Mouse (Mus musculus) embryonic facial prominence, embryonic 10.5 days (tissue): Measurements from ENCODE around the gene Ubap2. TPM values are rescaled to one million over a fixed set of nuclear protein-coding genes. Genes with fewer than 3 reads are reported as not detected.

Experiments used
- DNase-seq: peaks from one replicate; pipeline ENCODE4 v3.0.0-alpha.2; 2017; ENCODE audit warnings: low spot score
- H3K27ac ChIP-seq: fragments of 300-500 bp; sonication (generic); replicated peaks from 2 replicates; pipeline ENCODE4 v1.5.1; 2016; ENCODE audit warnings: mild to moderate bottlenecking
- H3K27me3 ChIP-seq: fragments of 300-500 bp; sonication (generic); replicated peaks from 2 replicates; pipeline ENCODE4 v1.6.1; 2016; ENCODE audit warnings: low read depth, mild to moderate bottlenecking; ENCODE audit not compliant: poor library complexity, severe bottlenecking
- H3K36me3 ChIP-seq: fragments of 300-500 bp; sonication (generic); replicated peaks from 2 replicates; pipeline ENCODE4 v1.6.1; 2016; ENCODE audit warnings: mild to moderate bottlenecking, moderate library complexity
- H3K4me1 ChIP-seq: fragments of 300-500 bp; sonication (generic); 2 replicates; pipeline ENCODE4 v1.6.1; 2016
- H3K4me3 ChIP-seq: fragments of 300-500 bp; sonication (generic); 2 replicates; pipeline ENCODE4 v1.5.1; 2016; ENCODE audit warnings: mild to moderate bottlenecking, moderate library complexity
- H3K9me3 ChIP-seq: fragments of 300-500 bp; sonication (generic); 2 replicates; pipeline ENCODE4 v1.6.1; 2016; ENCODE audit warnings: mild to moderate bottlenecking
- WGBS: fragments of 180-500 bp; shearing (Covaris S2); methylation state at CpG from one replicate; pipeline ENCODE4 v1.1.7; 2016; 5-methylcytosine and 5-hydroxymethylcytosine counted together
- polyA plus RNA-seq: library from polyadenylated mRNA; unstranded; fragments of >200 nt; fragmentation: Nextera tagmentation; extraction: Ambion mirVana; gene quantifications from 2 replicates; pipeline ENCODE4 v1.2.1, GENCODE M21; 2016

The Ubap2 gene
- polyA plus RNA-seq, 1 experiment from 2014 or later: 95.7 TPM

DNA sequence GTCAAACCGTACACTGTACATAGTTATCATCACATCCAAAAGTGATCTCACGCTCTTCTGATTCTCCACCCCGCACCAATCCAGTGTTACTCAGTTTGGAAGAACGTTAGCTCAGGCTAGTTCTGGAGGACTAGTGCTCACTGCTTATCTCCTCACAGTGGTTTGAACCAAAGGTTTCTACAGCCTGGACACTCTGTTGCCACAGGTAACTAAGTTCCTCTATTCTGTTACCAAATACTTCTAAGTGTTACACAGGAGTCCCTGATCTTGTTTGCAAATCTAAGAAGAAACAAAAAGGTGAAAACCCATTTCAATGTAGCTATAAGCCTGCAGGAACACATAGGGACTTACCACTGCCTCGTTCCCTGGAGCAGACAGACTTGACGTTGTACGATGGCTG is 21.0 kb upstream of the Ubap2 start:
- Histone ChIP-seq H3K9me3 (no peaks in the 10 kb centered on the region), H3K36me3 (peaks cover 100% of the 10 kb centered on the region), H3K27ac (no peak overlapping the region), H3K4me1 (no peaks in the 10 kb centered on the region), H3K4me3 (no peak overlapping the region), H3K27me3 (no peaks in the 10 kb centered on the region)
- 94% methylated on average over 7 of the region's 7 CpGs for WGBS
- DNase-seq: no peak

GRCm38 (mm10) chr4:41295507-41295906 is 20.6 kb upstream of the Ubap2 start:
- Histone ChIP-seq H3K9me3 (no peaks in the 10 kb centered on the region), H3K27ac (no peak overlapping the region), H3K4me1 (no peaks in the 10 kb centered on the region), H3K4me3 (no peak overlapping the region), H3K27me3 (no peaks in the 10 kb centered on the region), H3K36me3 (peaks cover 100% of the 10 kb centered on the region)
- no peak for DNase-seq
- WGBS: 95% methylated on average over 11 of the region's 11 CpGs

DNA sequence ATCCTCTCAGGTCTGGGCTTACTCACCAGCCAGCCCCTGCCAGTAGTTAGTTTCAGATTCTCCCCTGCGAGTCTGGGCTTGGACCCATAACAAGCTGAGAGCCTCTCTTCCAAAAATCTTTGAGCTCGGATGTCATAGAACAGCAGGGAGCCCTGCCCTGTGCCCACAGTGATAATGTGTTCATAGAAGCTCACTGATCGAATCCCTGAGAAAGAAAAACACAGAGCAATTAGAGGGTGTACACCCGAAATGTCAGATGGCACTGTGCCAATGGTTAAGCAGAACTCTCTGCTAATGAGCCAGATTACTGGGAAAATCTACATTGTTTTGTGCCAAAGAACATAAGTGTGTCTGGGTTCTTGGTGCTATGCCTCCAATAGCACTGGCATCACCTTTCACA is 19.0 kb upstream of the Ubap2 start:
- DNase-seq: no peak
- H3K36me3 ChIP-seq: peaks cover 94% of the 10 kb centered on the region
- no peaks in the 10 kb centered on the region for H3K9me3 ChIP-seq
- no peak overlapping the region for H3K27ac ChIP-seq
- no peaks in the 10 kb centered on the region for H3K27me3 ChIP-seq
- no peaks in the 10 kb centered on the region for H3K4me1 ChIP-seq
- no peak overlapping the region for H3K4me3 ChIP-seq
- WGBS: 82% methylated on average over 4 of the region's 4 CpGs

GRCm38 (mm10) chr4:41289802-41290201 is 14.9 kb upstream of the Ubap2 start:
- peaks cover 52% of the 10 kb centered on the region for H3K36me3 ChIP-seq
- 71% methylated on average over 7 of the region's 7 CpGs for WGBS
- 0 out of 2 replicates have a peak, but pooled peaks cover 4% of the 10 kb centered on the region for H3K4me1 ChIP-seq
- H3K27ac ChIP-seq: no peak overlapping the region
- no peak overlapping the region for H3K4me3 ChIP-seq
- no peak for DNase-seq
- no peaks in the 10 kb centered on the region for H3K27me3 ChIP-seq
- H3K9me3 ChIP-seq: no peaks in the 10 kb centered on the region

DNA sequence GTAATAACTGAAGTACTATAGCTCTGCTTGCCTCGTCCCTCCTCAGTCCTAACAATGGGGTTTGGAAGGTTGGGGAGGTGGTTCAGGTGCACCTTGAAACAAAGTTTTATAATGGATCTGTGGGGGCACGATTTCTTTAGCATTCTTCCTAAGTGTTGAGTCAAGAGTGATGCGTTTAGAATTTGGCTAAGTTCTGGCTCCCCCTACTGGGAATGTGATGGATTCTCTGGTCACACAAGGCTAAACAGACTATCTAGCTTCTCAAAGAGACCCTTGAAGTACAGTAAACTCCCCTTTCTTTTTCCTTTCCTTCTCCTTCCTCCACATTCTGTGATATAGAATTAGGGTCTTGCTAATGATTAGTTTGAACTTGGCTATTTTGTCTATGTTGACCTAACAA is 11.5 kb upstream of the Ubap2 start:
- no peak overlapping the region for H3K4me3 ChIP-seq
- H3K27ac ChIP-seq: no peak overlapping the region
- WGBS: 22% methylated on average over 3 of the region's 3 CpGs
- no peaks in the 10 kb centered on the region for H3K9me3 ChIP-seq
- H3K27me3 ChIP-seq: no peaks in the 10 kb centered on the region
- peak; percentile 15 for DNase-seq
- H3K36me3 ChIP-seq: peaks cover 19% of the 10 kb centered on the region
- 0 out of 2 replicates have a peak, but pooled peaks cover 4% of the 10 kb centered on the region for H3K4me1 ChIP-seq

DNA sequence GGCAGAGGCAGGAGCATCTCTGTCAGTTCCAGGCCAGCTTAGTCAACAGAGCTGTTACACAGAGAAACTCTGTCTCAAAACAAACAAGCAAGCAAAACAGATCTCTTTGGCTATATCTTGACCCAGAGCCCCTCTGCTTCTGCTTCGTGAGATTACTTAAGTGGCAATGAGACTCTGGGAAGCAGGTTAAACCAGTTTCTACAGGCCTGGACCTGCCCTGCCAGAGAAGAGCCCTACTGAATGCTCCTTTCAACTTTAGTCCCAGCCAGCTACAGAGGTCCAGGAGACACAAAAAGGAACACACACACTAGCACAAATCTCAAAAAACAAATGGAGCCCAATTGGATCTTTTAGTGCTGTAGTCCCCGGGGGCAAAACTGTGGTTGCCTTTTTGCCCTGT is 9.1 kb upstream of the Ubap2 start:
- no peaks in the 10 kb centered on the region for H3K9me3 ChIP-seq
- H3K36me3 ChIP-seq: no peaks in the 10 kb centered on the region
- H3K27me3 ChIP-seq: no peaks in the 10 kb centered on the region
- no peak overlapping the region for H3K4me3 ChIP-seq
- WGBS: 74% methylated on average over 2 of the region's 2 CpGs
- 0 out of 2 replicates have a peak, but pooled peaks cover 4% of the 10 kb centered on the region for H3K4me1 ChIP-seq
- DNase-seq: peak; percentile 38
- H3K27ac ChIP-seq: peak overlapping the region; percentile 41; the same call in 1 of the 2 replicates

GRCm38 (mm10) chr4:41275927-41276326 is 983 bp upstream of the Ubap2 start:
- Histone ChIP-seq H3K9me3 (no peaks in the 10 kb centered on the region), H3K27ac (peak overlapping the region; percentile 95), H3K36me3 (peaks cover 16% of the 10 kb centered on the region), H3K4me1 (peaks cover 27% of the 10 kb centered on the region), H3K4me3 (peak overlapping the region; percentile 90), H3K27me3 (no peaks in the 10 kb centered on the region)
- DNase-seq: no peak
- WGBS: 76% methylated on average over 5 of the region's 5 CpGs

- Histone ChIP-seq H3K4me1 (peaks cover 27% of the 10 kb centered on the region), H3K4me3 (peak overlapping the region; percentile 90), H3K9me3 (no peaks in the 10 kb centered on the region), H3K27me3 (no peaks in the 10 kb centered on the region), H3K36me3 (peaks cover 30% of the 10 kb centered on the region), H3K27ac (peak overlapping the region; percentile 95)
- no peak for DNase-seq
- 2% methylated on average over 18 of the region's 18 CpGs for WGBS
Observed at GRCm38 (mm10) chr4:41274377-41274979, 466 bp downstream of the Ubap2 start.

DNA sequence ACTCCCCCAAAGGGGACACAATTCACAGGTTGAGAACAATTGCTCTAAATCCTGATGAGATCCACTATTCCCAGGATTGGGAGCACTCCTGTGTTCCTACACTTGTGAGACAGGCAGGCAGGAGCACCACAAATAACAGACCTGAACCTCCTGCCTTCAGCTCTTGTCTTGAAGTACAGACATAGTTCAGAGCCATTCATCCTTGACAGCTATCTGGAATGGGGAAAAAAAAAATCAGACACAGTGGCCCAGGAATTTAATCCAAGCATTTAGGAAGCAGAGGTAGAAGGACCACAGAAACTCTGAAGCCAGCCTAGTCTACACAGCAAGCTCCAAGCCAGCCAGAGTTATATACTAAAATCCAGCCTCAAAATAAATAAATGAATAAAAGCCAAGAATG is 6.8 kb downstream of the Ubap2 start:
- no peak for DNase-seq
- Histone ChIP-seq H3K4me3 (no peak overlapping the region), H3K27ac (no peak overlapping the region), H3K4me1 (peaks cover 12% of the 10 kb centered on the region), H3K27me3 (no peaks in the 10 kb centered on the region), H3K9me3 (no peaks in the 10 kb centered on the region), H3K36me3 (peaks cover 89% of the 10 kb centered on the region)

- DNase-seq: no peak
- Histone ChIP-seq H3K9me3 (no peaks in the 10 kb centered on the region), H3K27me3 (no peaks in the 10 kb centered on the region), H3K4me1 (no peaks in the 10 kb centered on the region), H3K4me3 (no peak overlapping the region), H3K36me3 (peaks cover 95% of the 10 kb centered on the region), H3K27ac (no peak overlapping the region)
- WGBS: 94% methylated on average over 4 of the region's 4 CpGs
Observed at GRCm38 (mm10) chr4:41266350-41266749, 8.6 kb downstream of the Ubap2 start.

- Histone ChIP-seq H3K9me3 (no peaks in the 10 kb centered on the region), H3K36me3 (peaks cover 85% of the 10 kb centered on the region), H3K4me3 (no peak overlapping the region), H3K27me3 (no peaks in the 10 kb centered on the region), H3K27ac (no peak overlapping the region), H3K4me1 (no peaks in the 10 kb centered on the region)
- no peak for DNase-seq
Observed at GRCm38 (mm10) chr4:41260691-41261090, 14.3 kb downstream of the Ubap2 start.

- DNase-seq: no peak
- Histone ChIP-seq H3K4me1 (no peaks in the 10 kb centered on the region), H3K36me3 (peaks cover 75% of the 10 kb centered on the region), H3K27me3 (no peaks in the 10 kb centered on the region), H3K4me3 (no peak overlapping the region), H3K9me3 (no peaks in the 10 kb centered on the region), H3K27ac (no peak overlapping the region)
- WGBS: 93% methylated on average over 4 of the region's 4 CpGs
Observed at GRCm38 (mm10) chr4:41259019-41259418, 15.9 kb downstream of the Ubap2 start.

- Histone ChIP-seq H3K27me3 (no peaks in the 10 kb centered on the region), H3K27ac (no peak overlapping the region), H3K4me1 (no peaks in the 10 kb centered on the region), H3K36me3 (peaks cover 69% of the 10 kb centered on the region), H3K4me3 (no peak overlapping the region), H3K9me3 (no peaks in the 10 kb centered on the region)
- no peak for DNase-seq
- 94% methylated on average over 1 of the region's 1 CpGs for WGBS
Observed at GRCm38 (mm10) chr4:41257752-41258151, 17.2 kb downstream of the Ubap2 start.
